Mouse (Mus musculus) midbrain, embryonic 13.5 days (tissue): ENCODE measurements around the gene Olfr123. TPM values are rescaled to one million over a fixed set of nuclear protein-coding genes. Genes with fewer than 3 reads are reported as not detected.

Experiments
- ATAC-seq: fragments of 200-750 bp; cut with Nextera tagmentation; 2 replicates; pipeline ENCODE4 v1.8.0; 2017; ENCODE audit warnings: mild to moderate bottlenecking, moderate TSS enrichment, moderate library complexity
- H3K27ac ChIP-seq: fragments of 300-500 bp; sonication (generic); 2 replicates; pipeline ENCODE4 v1.5.1; 2015; ENCODE audit warnings: inconsistent platforms, mild to moderate bottlenecking, moderate library complexity
- H3K27me3 ChIP-seq: fragments of 300-500 bp; sonication (generic); 2 replicates; pipeline ENCODE4 v1.6.1; 2015; ENCODE audit warnings: mild to moderate bottlenecking, inconsistent platforms
- H3K36me3 ChIP-seq: fragments of 300-500 bp; sonication (generic); 2 replicates; pipeline ENCODE4 v1.6.1; 2015; ENCODE audit warnings: mild to moderate bottlenecking, inconsistent platforms
- H3K4me1 ChIP-seq: fragments of 300-500 bp; sonication (generic); replicated peaks from 2 replicates; pipeline ENCODE4 v1.6.1; 2015; ENCODE audit warnings: inconsistent platforms
- H3K4me2 ChIP-seq: fragments of 300-500 bp; sonication (generic); replicated peaks from 2 replicates; pipeline ENCODE4 v1.6.1; 2015; ENCODE audit warnings: moderate library complexity, mild to moderate bottlenecking, inconsistent platforms
- H3K4me3 ChIP-seq: fragments of 300-500 bp; sonication (generic); replicated peaks from 2 replicates; pipeline ENCODE4 v1.5.1; 2015; ENCODE audit warnings: mild to moderate bottlenecking, inconsistent platforms
- H3K9ac ChIP-seq: fragments of 300-500 bp; sonication (generic); replicated peaks from 2 replicates; pipeline ENCODE4 v1.6.1; 2015; ENCODE audit warnings: mild to moderate bottlenecking, inconsistent platforms
- H3K9me3 ChIP-seq: fragments of 300-500 bp; sonication (generic); 2 replicates; pipeline ENCODE4 v1.6.1; 2016; ENCODE audit warnings: mild to moderate bottlenecking, inconsistent platforms
- WGBS: fragments of 180-500 bp; shearing (Covaris S2); methylation state at CpG from one replicate; pipeline ENCODE4 v1.1.7; 2015; 5-methylcytosine and 5-hydroxymethylcytosine counted together
- polyA plus RNA-seq: library from polyadenylated mRNA; unstranded; fragments of >200 nt; fragmentation: Nextera tagmentation; extraction: Ambion mirVana; gene quantifications from 2 replicates; pipeline ENCODE4 v1.2.1, GENCODE M21; 2015

Gene Olfr123
- not detected in 2 replicates for polyA plus RNA-seq

DNA sequence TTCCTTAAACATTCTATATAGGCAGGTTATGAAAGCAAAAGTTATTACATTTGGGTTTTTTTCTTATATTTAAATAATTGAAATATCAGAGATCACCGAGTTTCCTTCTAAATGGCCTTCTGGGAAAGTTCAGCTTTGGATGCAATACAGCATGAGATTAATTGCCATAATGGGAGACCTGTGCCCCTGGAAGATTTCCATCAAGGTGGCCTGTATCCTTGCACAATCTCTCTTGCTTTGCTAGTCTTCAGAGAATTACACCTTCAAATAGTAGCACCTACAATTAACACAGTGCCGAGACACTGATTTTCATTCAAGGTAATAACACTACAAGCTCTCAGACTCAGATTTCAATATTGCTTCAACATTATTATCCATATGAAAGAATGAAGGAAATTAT is at the start of gene Olfr123:
Gene Olfr123, plus strand, starts transcription at position 301 of the 400 bp plus-strand sequence.
- Histone ChIP-seq H3K27ac (no peak within 1 kb of the TSS), H3K36me3 (no peaks in the 10 kb centered on the region), H3K4me1 (no peaks in the 10 kb centered on the region), H3K9me3 (no peaks in the 10 kb centered on the region), H3K27me3 (no peaks in the 10 kb centered on the region), H3K9ac (no peak within 1 kb of the TSS), H3K4me2 (no peak within 1 kb of the TSS), H3K4me3 (no peak within 1 kb of the TSS)
- no peak for ATAC-seq
- 96% methylated on average over 2 of the region's 2 CpGs for WGBS

DNA sequence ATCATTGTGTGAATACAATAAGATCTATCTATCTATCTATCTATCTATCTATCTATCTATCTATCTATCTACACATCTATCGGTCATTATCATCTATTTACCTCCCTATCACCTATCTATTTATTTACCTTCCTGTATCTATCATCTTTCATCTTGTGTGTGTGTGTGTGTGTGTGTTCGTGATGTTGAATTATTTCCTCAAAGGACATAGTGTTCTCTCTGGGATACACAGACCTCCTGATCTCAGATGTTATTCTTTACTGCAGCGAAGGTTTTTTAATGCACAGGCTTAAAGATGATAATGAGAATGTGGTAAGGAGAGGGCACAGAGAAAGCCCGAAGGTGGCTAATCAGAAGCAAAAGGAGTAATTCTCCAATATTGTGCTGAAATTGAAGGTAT is 25.0 kb upstream of the Olfr123 start, which contains the start of gene Olfr122:
Gene Olfr122, plus strand, starts transcription at position 301 of the 400 bp plus-strand sequence.
- H3K27ac ChIP-seq, result no peak within 1 kb of the TSS
- H3K27me3 ChIP-seq, result no peaks in the 10 kb centered on the region
- H3K36me3 ChIP-seq, result no peaks in the 10 kb centered on the region
- no peaks in the 10 kb centered on the region for H3K9me3 ChIP-seq
- 89% methylated on average over 4 of the region's 4 CpGs for WGBS
- ATAC-seq, result no peak
- no peak within 1 kb of the TSS for H3K4me2 ChIP-seq
- H3K9ac ChIP-seq, result no peak within 1 kb of the TSS
- no peak within 1 kb of the TSS for H3K4me3 ChIP-seq
- H3K4me1 ChIP-seq, result no peaks in the 10 kb centered on the region

DNA sequence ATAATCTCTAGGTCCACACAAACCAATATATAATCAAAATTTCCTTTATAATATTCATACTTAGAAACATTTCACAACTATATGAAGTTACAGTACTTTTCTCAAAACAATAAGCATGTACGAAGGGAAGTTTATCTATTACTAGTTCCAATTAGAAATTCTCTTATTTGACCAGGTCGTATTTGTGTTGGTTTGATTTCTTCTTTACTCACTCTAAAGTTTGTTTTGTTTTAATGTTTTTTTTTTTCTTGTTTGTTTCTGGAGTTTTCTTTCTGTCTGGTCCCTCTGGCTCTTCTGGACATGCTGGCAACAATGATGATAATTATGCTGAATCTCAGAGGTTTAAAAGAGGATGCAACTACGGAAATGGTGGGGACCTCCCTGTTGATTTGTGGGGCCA is 6.3 kb downstream of the Olfr123 start, which contains the start of gene Olfr124:
Gene Olfr124, plus strand, starts transcription at position 301 of the 400 bp plus-strand sequence.
- ATAC-seq, result no peak
- H3K4me3 ChIP-seq, result no peak within 1 kb of the TSS
- H3K9me3 ChIP-seq, result no peaks in the 10 kb centered on the region
- no peak within 1 kb of the TSS for H3K9ac ChIP-seq
- H3K36me3 ChIP-seq, result no peaks in the 10 kb centered on the region
- no peak within 1 kb of the TSS for H3K27ac ChIP-seq
- WGBS, result 93% methylated on average over 3 of the region's 3 CpGs
- H3K4me1 ChIP-seq, result no peaks in the 10 kb centered on the region
- no peaks in the 10 kb centered on the region for H3K27me3 ChIP-seq
- H3K4me2 ChIP-seq, result no peak within 1 kb of the TSS

DNA sequence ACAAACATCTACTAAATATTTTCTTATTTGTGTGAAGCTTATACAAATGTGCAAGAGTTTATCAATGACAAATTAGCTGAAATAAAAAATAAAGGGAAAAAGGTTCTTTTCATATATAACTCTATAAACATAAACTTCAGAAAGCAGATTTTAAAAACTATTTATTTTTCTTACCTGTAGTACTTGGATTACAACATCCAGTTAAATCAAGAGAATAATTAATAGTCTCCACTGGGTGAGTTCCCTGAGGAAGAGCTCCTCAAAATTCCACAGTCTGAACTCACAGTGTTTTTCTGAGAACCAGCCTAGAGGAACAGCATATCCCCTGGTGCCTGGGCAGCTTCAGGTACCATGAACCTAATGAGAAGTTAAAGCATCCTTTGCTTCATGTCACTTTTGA is 39.3 kb downstream of the Olfr123 start, which contains the start of gene Olfr125:
Gene Olfr125, plus strand, starts transcription at position 301 of the 400 bp plus-strand sequence.
- no peaks in the 10 kb centered on the region for H3K36me3 ChIP-seq
- H3K4me1 ChIP-seq, result no peaks in the 10 kb centered on the region
- no peak within 1 kb of the TSS for H3K9ac ChIP-seq
- no peak within 1 kb of the TSS for H3K4me3 ChIP-seq
- 0 out of 2 replicates have a peak, but pooled peaks cover 3% of the 10 kb centered on the region for H3K9me3 ChIP-seq
- H3K27me3 ChIP-seq, result no peaks in the 10 kb centered on the region
- no peak for ATAC-seq
- H3K27ac ChIP-seq, result no peak within 1 kb of the TSS
- no peak within 1 kb of the TSS for H3K4me2 ChIP-seq

DNA sequence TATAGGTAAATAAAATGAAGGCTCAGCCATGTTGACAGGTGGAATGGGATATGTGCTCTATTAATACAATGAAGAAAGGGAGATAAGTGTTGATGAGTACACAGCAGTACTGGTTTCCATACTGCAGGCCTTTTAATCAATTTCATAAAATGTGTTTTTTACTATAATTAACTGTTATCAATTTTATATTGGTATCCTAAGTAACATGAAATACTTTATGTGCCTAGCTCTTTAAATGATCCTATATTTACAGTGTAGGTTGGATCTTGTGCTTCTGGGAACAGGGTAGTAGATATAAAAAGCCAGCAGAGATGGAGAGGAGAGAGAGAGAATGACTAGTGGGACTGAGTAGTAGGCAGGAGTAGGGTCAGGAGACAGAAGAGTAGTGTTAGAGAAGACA is 53.9 kb downstream of the Olfr123 start, which contains the start of gene Olfr126:
Gene Olfr126, plus strand, starts transcription at position 301 of the 400 bp plus-strand sequence.
- no peaks in the 10 kb centered on the region for H3K4me1 ChIP-seq
- no peak within 1 kb of the TSS for H3K9ac ChIP-seq
- no peak within 1 kb of the TSS for H3K4me3 ChIP-seq
- H3K4me2 ChIP-seq, result no peak within 1 kb of the TSS
- no peak for ATAC-seq
- H3K36me3 ChIP-seq, result no peaks in the 10 kb centered on the region
- no peaks in the 10 kb centered on the region for H3K9me3 ChIP-seq
- H3K27ac ChIP-seq, result no peak within 1 kb of the TSS
- H3K27me3 ChIP-seq, result no peaks in the 10 kb centered on the region

Other genes starting within 250 kb of the Olfr123 start
- gene Olfr112, start 224.1 kb upstream of the Olfr123 start, polyA plus RNA-seq, result not detected in 2 replicates
- not detected in 2 replicates for gene Olfr113, start 215.9 kb upstream of the Olfr123 start, polyA plus RNA-seq
- gene Olfr114, start 200.8 kb upstream of the Olfr123 start, polyA plus RNA-seq, result not detected in 2 replicates
- gene Olfr115, start 166.4 kb upstream of the Olfr123 start, polyA plus RNA-seq, result not detected in 2 replicates
- not detected in 2 replicates for gene Olfr116, start 166.3 kb upstream of the Olfr123 start, polyA plus RNA-seq
- gene Olfr117, start 129.7 kb upstream of the Olfr123 start, polyA plus RNA-seq, result not detected in 2 replicates
- not detected in 2 replicates for gene Olfr118, start 126.5 kb upstream of the Olfr123 start, polyA plus RNA-seq
- gene Olfr119, start 97.0 kb upstream of the Olfr123 start, polyA plus RNA-seq, result not detected in 2 replicates
- not detected in 2 replicates for gene Olfr120, start 71.7 kb upstream of the Olfr123 start, polyA plus RNA-seq
- gene Olfr121, start 44.7 kb upstream of the Olfr123 start, polyA plus RNA-seq, result not detected in 2 replicates
- not detected in 2 replicates for gene Olfr122, start 24.9 kb upstream of the Olfr123 start, polyA plus RNA-seq
- gene Olfr124, start 6.4 kb downstream of the Olfr123 start, polyA plus RNA-seq, result not detected in 2 replicates
- not detected in 2 replicates for gene Olfr125, start 39.4 kb downstream of the Olfr123 start, polyA plus RNA-seq
- gene Olfr126, start 54.0 kb downstream of the Olfr123 start, polyA plus RNA-seq, result not detected in 2 replicates
- gene Olfr127, start 106.9 kb downstream of the Olfr123 start, polyA plus RNA-seq, result not detected in 2 replicates
- not detected in 2 replicates for gene Olfr128, start 127.0 kb downstream of the Olfr123 start, polyA plus RNA-seq
- gene Olfr761, start 159.6 kb downstream of the Olfr123 start, polyA plus RNA-seq, result not detected in 2 replicates